Mouse (Mus musculus) embryo, embryonic 11.5 days (tissue): ENCODE measurements at regions not wholly inside any gene's neighbourhood (a gene's known extent, or its start where the extent isn't known, plus 50 kb on each side); places are given as distances from the start of the nearest gene placed in this dataset.

Experiments
- DNase-seq: peaks from one replicate; pipeline ENCODE4 v3.0.0-alpha.2; 2012; ENCODE audit warnings: low read depth, low spot score

DNA sequence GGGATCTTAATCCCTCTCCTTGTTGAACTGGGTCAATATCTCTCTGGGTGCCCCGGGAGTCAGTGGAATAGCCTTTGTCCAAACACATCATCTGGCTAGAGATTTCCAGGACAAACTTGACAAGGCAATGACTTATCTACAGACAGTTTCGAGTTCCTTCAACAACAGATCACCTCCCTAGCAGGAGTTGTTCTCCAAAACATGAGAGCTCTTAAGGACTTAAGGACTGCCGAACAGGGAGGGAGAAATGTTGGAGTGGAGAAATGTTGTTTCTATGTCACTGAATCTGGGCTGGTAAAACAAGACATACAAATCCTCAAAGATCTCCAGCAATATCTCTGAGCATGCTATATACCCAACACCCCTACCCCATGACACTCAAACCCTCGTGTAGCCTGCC lies 59.7 kb upstream of the Cox10 start:
- no peak for DNase-seq

DNA sequence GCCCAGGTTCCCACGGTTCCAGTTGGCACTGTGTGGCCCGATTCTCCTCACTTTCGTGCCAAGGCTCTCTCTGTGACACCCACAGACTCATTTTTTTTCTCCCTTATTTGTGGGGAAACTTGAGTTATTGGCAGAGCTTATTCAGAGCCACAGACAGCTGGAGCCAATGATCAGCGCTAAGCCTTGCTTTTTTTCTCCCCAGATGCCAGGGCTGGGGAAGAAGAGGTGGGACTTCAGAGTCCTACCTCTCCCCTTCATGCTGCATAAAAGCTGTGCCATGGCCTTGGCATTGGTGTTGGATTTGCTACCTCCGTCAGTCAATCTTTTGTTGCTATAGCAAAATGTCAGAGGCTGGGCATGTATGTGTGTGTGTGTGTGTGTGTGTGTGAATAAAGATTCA lies 56.5 kb upstream of the Cox10 start:
- DNase-seq, result no peak

- DNase-seq, result no peak
Measured at GRCm38 (mm10) chr11:64135308-64135591, 56.0 kb upstream of the Cox10 start.

DNA sequence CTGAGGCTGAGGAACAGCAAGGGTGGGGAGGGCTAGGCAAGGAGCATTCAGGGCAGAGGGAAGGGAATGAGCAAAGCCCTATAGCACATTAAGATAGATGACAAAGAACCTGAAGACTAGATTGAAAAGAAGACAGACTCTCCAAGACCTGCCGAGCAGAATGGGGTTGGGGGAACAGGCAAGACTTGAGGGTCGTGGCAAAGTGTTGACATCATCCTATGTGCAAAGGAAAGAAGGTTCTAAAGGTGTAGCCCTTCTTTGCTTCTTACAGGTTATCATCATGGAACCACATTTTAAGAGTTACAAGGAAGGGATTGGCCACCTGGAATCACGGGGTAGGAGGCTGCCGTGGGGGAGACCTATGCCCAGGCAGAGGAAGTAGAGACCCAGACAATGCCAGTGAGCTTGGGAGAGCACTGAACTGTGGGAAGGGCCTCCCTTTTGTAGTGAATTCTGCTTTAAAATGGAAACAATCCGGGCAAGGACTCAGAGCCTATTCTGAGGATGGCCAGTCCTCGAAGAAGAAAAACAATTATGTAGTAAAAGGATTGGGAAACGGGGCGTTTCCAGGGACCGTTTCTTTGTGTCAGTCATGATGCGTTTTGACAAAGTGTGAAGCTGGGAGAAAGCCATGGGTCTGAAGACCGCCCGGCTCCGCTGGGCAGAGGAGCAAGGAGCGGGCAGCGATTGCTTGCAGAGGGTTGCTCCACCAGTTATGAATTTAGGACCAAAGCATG lies 55.5 kb upstream of the Cox10 start:
- no peak for DNase-seq
